Mouse (Mus musculus): ENCODE data around the gene Slc25a36. TPM values are rescaled to one million over a fixed set of nuclear protein-coding genes. Genes with fewer than 3 reads are reported as not detected.

Slc25a36 gene
- polyA plus RNA-seq, 1 experiment from 2014 or later, result 96.7 TPM

DNA sequence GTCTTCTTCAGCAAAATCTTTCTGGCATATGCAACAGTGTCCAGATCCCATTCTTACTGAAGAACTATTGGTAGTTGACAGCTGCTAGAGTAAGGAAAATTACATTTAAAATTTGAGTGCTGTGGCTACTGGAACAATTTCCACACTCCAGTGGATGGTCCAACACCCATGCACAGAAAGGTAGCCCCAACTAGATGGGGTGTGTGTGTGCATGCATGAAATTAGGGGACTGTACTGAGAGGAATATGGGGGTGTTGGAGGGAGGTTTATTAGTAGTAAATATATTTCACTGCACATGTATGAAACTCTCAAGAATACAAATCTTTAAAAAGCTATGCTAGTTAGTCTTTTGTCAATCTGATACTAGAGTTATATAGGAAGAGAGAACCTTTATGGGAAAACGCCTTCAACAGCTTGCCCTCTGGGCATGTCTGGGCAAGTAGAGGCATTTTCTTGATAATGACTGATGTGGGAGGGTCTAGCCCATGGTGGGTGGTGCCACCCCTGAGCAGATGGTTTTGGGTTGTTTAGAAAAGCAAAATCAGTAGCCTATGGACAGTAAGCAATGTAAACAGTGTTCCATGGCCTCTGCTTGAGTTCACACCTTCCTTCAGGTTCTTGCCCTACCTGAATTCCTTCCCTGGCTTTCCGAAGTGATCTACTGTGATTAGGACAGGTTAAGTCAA is 7.4 kb downstream of the Slc25a36 start:
- Histone ChIP-seq H3K4me3 (ENCODE audit: low read depth, low read length) (no peak overlapping the region), H3K4me2 (ENCODE audit: low read length) (no peak overlapping the region), H3K27ac (ENCODE audit: low read depth) (no peak overlapping the region), H3K9ac (ENCODE audit: low read length) (no peak overlapping the region), H3K27me3 (replicated peaks; ENCODE audit: control insufficient read depth, insufficient read depth, low read length) (no peaks in the 10 kb centered on the region), H3K9me3 (ENCODE audit: control insufficient read depth, low read length) (no peaks in the 10 kb centered on the region), H3K36me3 (ENCODE audit: control insufficient read depth, insufficient read depth, low read length) (peaks cover 11% of the 10 kb centered on the region), H3K4me1 (replicated peaks; ENCODE audit: control insufficient read depth, insufficient read depth, low read length) (0 out of 2 replicates have a peak, but pooled peaks cover 4% of the 10 kb centered on the region)
- no peak for DNase-seq (ENCODE audit: low spot score)
- 81% methylated on average over 2 of the region's 2 CpGs for WGBS
- no peak for ATAC-seq (replicated peaks; ENCODE audit: low FRiP score, low TSS enrichment, low read depth)

DNA sequence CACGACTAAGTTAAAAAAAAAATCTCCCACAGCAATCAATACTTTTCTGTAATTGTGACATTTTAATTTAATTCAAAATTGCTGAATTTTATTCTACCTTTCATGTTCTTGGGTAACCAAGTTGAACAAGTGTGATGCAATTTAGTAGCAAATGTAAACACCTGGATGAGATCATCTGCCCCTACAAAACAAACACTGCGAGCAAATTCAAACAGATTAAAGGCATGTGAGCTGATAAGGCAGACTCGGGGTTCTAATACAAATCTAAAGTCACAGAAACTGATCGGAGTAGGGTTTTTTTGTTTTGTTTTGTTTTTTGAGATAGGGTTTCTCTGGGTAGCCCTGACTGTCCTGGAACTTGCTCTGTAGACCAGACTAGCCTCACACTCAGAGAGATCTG is 12.0 kb downstream of the Slc25a36 start:
- H3K27ac ChIP-seq (ENCODE audit: low read depth), result no peak overlapping the region
- no peaks in the 10 kb centered on the region for H3K27me3 ChIP-seq (replicated peaks; ENCODE audit: control insufficient read depth, insufficient read depth, low read length)
- DNase-seq (ENCODE audit: low spot score) (no peak), ATAC-seq (replicated peaks; ENCODE audit: low FRiP score, low TSS enrichment, low read depth) (no peak)
- H3K9me3 ChIP-seq (ENCODE audit: control insufficient read depth, low read length), result no peaks in the 10 kb centered on the region
- no peak overlapping the region for H3K4me3 ChIP-seq (ENCODE audit: low read depth, low read length)
- no peak overlapping the region for H3K4me2 ChIP-seq (ENCODE audit: low read length)
- H3K4me1 ChIP-seq (replicated peaks; ENCODE audit: control insufficient read depth, insufficient read depth, low read length), result no peaks in the 10 kb centered on the region
- 65% methylated on average over 4 of the region's 4 CpGs for WGBS
- peaks cover 48% of the 10 kb centered on the region for H3K36me3 ChIP-seq (ENCODE audit: control insufficient read depth, insufficient read depth, low read length)
- H3K9ac ChIP-seq (ENCODE audit: low read length), result no peak overlapping the region

DNA sequence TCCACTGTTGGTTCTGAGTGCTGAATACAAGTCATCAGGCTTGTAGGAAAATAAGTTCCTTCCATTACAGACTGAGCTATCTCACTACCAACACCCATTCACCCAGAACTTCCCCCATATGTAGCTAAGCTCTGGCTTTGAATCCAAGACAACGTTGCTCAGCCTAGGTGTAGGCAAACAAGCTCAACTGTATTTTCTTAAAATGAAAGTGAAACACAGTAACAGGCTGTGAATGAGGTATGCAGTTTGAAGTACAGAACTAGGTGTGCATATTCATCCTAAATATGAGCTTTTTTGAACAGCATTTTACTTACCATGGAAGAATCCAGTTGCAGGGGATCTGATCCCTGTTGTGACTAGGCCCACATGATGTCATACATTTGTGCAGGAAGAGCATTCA is 14.8 kb downstream of the Slc25a36 start:
- Histone ChIP-seq H3K4me2 (ENCODE audit: low read length) (no peak overlapping the region), H3K4me1 (replicated peaks; ENCODE audit: control insufficient read depth, insufficient read depth, low read length) (no peaks in the 10 kb centered on the region), H3K36me3 (ENCODE audit: control insufficient read depth, insufficient read depth, low read length) (peaks cover 71% of the 10 kb centered on the region), H3K9me3 (ENCODE audit: control insufficient read depth, low read length) (no peaks in the 10 kb centered on the region), H3K27ac (ENCODE audit: low read depth) (no peak overlapping the region), H3K27me3 (replicated peaks; ENCODE audit: control insufficient read depth, insufficient read depth, low read length) (no peaks in the 10 kb centered on the region), H3K9ac (ENCODE audit: low read length) (no peak overlapping the region), H3K4me3 (ENCODE audit: low read depth, low read length) (no peak overlapping the region)
- ATAC-seq (replicated peaks; ENCODE audit: low FRiP score, low TSS enrichment, low read depth) (no peak), DNase-seq (ENCODE audit: low spot score) (no peak)
- WGBS, result 94% methylated on average over 1 of the region's 1 CpGs

DNA sequence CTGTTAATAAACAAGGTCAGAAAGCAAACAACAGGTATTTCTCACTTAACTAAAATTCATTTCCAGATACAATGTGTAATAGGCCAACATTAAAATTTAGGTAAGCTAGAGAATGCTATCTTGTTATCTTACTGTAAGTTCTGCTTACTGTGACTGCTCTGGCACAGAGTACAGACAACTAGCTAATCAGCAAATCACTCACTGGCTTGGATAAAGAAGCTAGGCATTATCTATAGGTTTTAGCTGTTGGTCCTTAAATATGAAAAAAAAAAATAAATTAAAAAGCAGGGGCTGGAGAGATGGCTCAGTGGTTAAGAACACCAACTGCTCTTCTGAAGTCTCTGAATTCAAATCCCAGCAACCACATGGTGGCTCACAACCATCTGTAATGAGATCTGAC is 23.1 kb downstream of the Slc25a36 start:
- ATAC-seq (replicated peaks; ENCODE audit: low FRiP score, low TSS enrichment, low read depth), result no peak
- DNase-seq (ENCODE audit: low spot score), result no peak
- Histone ChIP-seq H3K9me3 (ENCODE audit: control insufficient read depth, low read length) (no peaks in the 10 kb centered on the region), H3K4me1 (replicated peaks; ENCODE audit: control insufficient read depth, insufficient read depth, low read length) (no peaks in the 10 kb centered on the region), H3K27me3 (replicated peaks; ENCODE audit: control insufficient read depth, insufficient read depth, low read length) (no peaks in the 10 kb centered on the region), H3K27ac (ENCODE audit: low read depth) (no peak overlapping the region), H3K36me3 (ENCODE audit: control insufficient read depth, insufficient read depth, low read length) (peaks cover 49% of the 10 kb centered on the region), H3K9ac (ENCODE audit: low read length) (no peak overlapping the region), H3K4me3 (ENCODE audit: low read depth, low read length) (no peak overlapping the region), H3K4me2 (ENCODE audit: low read length) (no peak overlapping the region)

DNA sequence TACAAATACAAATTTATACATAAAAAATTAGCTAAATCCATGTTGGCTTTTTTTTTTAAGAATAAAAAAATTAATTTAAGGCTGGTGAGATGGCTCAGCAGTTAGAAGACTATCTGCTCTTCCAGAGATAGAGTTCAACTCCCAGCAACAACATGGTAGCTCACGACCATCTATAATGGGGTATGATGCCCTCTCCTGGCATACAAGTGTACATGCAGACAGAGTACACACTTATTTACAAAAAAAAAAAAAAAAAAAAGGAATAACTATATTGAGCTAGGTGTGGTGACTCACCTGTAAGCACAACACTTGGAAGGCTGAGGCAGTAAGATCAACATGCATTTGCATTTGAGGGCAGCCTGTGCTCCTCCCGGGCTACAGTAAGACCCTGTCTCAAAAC is 26.3 kb downstream of the Slc25a36 start:
- H3K4me1 ChIP-seq (replicated peaks; ENCODE audit: control insufficient read depth, insufficient read depth, low read length), result no peaks in the 10 kb centered on the region
- DNase-seq (ENCODE audit: low spot score), result no peak
- WGBS, result 82% methylated on average over 2 of the region's 2 CpGs
- H3K27ac ChIP-seq (ENCODE audit: low read depth), result no peak overlapping the region
- H3K27me3 ChIP-seq (replicated peaks; ENCODE audit: control insufficient read depth, insufficient read depth, low read length), result no peaks in the 10 kb centered on the region
- no peak overlapping the region for H3K9ac ChIP-seq (ENCODE audit: low read length)
- peaks cover 61% of the 10 kb centered on the region for H3K36me3 ChIP-seq (ENCODE audit: control insufficient read depth, insufficient read depth, low read length)
- ATAC-seq (replicated peaks; ENCODE audit: low FRiP score, low TSS enrichment, low read depth), result no peak
- H3K9me3 ChIP-seq (ENCODE audit: control insufficient read depth, low read length), result no peaks in the 10 kb centered on the region
- no peak overlapping the region for H3K4me3 ChIP-seq (ENCODE audit: low read depth, low read length)
- no peak overlapping the region for H3K4me2 ChIP-seq (ENCODE audit: low read length)

DNA sequence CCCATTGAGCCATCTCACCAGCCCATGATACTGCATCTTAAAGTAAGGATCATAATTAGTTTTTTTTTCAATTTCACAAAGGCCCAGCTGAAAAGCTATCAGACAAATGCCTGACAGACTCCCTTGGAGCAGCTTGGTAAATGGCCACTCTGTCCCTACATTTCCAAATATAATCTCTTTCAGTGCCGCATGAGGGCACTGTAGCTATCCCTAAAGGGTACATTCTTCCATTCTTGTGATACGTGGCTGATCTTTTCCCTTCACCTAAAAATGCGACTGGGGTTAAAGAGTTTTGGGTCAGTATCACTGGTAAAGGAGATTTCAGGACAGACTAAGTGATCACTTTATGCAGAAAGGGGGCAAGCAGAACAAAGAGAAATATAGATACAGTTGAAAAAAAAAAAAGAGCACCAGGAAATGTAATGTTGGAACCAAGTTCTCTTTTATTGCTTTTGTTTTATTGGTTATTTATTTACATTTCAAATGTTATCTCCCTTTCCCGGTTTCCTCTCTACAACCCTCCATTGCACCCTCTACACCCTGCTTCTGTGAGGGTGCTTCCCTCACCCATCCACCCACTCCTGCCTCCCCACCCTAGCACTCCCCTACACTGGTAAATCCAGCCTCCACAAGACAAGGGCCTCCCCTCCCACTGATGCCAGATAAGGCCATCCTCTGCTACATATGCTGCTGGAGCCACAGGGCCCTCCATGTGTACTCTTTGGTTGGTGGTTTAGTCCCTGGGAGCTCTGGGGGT is 29.7 kb downstream of the Slc25a36 start:
- 75% methylated on average over 4 of the region's 4 CpGs for WGBS
- H3K9ac ChIP-seq (ENCODE audit: low read length), result no peak overlapping the region
- no peaks in the 10 kb centered on the region for H3K27me3 ChIP-seq (replicated peaks; ENCODE audit: control insufficient read depth, insufficient read depth, low read length)
- ATAC-seq (replicated peaks; ENCODE audit: low FRiP score, low TSS enrichment, low read depth) (no peak), DNase-seq (ENCODE audit: low spot score) (no peak)
- no peaks in the 10 kb centered on the region for H3K9me3 ChIP-seq (ENCODE audit: control insufficient read depth, low read length)
- H3K36me3 ChIP-seq (ENCODE audit: control insufficient read depth, insufficient read depth, low read length), result peaks cover 77% of the 10 kb centered on the region
- H3K27ac ChIP-seq (ENCODE audit: low read depth), result no peak overlapping the region
- no peak overlapping the region for H3K4me2 ChIP-seq (ENCODE audit: low read length)
- no peak overlapping the region for H3K4me3 ChIP-seq (ENCODE audit: low read depth, low read length)
- H3K4me1 ChIP-seq (replicated peaks; ENCODE audit: control insufficient read depth, insufficient read depth, low read length), result no peaks in the 10 kb centered on the region

DNA sequence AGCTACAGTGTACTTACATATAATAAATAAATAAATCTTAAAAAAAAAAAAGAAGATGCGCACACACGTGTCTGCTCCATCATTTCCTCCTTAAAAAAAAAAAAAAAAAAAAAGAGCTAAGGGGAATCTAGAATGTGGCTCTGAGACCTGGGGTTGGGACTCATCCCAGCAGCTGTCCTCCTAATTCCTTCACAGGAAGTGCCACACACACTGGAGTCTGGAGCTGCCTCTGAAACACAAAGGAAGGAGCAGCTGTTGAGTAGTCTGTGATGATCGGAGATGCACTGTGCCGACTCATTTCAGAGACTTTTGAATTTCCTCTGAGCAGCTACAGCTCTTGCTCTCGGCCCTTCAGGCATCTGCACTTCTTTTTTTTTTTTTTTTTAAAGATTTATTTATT is 41.0 kb downstream of the Slc25a36 start:
- ATAC-seq (replicated peaks; ENCODE audit: low FRiP score, low TSS enrichment, low read depth), result no peak
- Histone ChIP-seq H3K4me1 (replicated peaks; ENCODE audit: control insufficient read depth, insufficient read depth, low read length) (peaks cover 7% of the 10 kb centered on the region; the same call in 1 of the 2 replicates), H3K27ac (ENCODE audit: low read depth) (no peak overlapping the region), H3K4me2 (ENCODE audit: low read length) (no peak overlapping the region), H3K9me3 (ENCODE audit: control insufficient read depth, low read length) (no peaks in the 10 kb centered on the region), H3K4me3 (ENCODE audit: low read depth, low read length) (no peak overlapping the region), H3K9ac (ENCODE audit: low read length) (no peak overlapping the region), H3K27me3 (replicated peaks; ENCODE audit: control insufficient read depth, insufficient read depth, low read length) (no peaks in the 10 kb centered on the region), H3K36me3 (ENCODE audit: control insufficient read depth, insufficient read depth, low read length) (peaks cover 25% of the 10 kb centered on the region)
- WGBS, result 71% methylated on average over 5 of the region's 5 CpGs
- no peak for DNase-seq (ENCODE audit: low spot score)

DNA sequence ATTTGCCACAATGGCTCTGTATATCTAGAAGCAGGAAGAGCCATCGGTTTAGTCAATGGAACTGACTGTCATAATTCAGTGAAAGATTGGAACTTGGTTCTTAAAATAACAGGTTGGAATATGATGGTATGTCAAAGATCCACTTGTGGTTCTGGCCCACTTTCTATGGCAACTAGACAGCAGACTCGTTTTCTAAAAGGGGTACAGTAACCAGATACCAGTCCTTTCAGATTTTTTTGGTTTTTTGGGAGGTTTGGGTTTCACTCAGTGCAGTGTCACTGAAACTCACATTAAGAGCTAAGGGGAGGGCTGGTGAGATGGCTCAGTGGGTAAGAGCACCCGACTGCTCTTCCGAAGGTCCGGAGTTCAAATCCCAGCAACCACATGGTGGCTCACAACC is 41.5 kb downstream of the Slc25a36 start:
- H3K36me3 ChIP-seq (ENCODE audit: control insufficient read depth, insufficient read depth, low read length), result peaks cover 20% of the 10 kb centered on the region
- H3K4me2 ChIP-seq (ENCODE audit: low read length), result no peak overlapping the region
- WGBS, result 90% methylated on average over 5 of the region's 5 CpGs
- no peak overlapping the region for H3K27ac ChIP-seq (ENCODE audit: low read depth)
- no peak overlapping the region for H3K4me3 ChIP-seq (ENCODE audit: low read depth, low read length)
- H3K9me3 ChIP-seq (ENCODE audit: control insufficient read depth, low read length), result no peaks in the 10 kb centered on the region
- no peak overlapping the region for H3K9ac ChIP-seq (ENCODE audit: low read length)
- no peak for DNase-seq (ENCODE audit: low spot score)
- no peaks in the 10 kb centered on the region for H3K27me3 ChIP-seq (replicated peaks; ENCODE audit: control insufficient read depth, insufficient read depth, low read length)
- no peak for ATAC-seq (replicated peaks; ENCODE audit: low FRiP score, low TSS enrichment, low read depth)
- peaks cover 7% of the 10 kb centered on the region; the same call in 1 of the 2 replicates for H3K4me1 ChIP-seq (replicated peaks; ENCODE audit: control insufficient read depth, insufficient read depth, low read length)

Measured in intestine, embryonic 14.5 days (tissue).